Mouse (Mus musculus): ENCODE results near the gene Vsx2.
"Not testable (repeated sequence)": the region's sequence is repeated elsewhere in the genome, so short reads cannot be mapped to it uniquely, and the experiment has no call there.

The Vsx2 gene

DNA sequence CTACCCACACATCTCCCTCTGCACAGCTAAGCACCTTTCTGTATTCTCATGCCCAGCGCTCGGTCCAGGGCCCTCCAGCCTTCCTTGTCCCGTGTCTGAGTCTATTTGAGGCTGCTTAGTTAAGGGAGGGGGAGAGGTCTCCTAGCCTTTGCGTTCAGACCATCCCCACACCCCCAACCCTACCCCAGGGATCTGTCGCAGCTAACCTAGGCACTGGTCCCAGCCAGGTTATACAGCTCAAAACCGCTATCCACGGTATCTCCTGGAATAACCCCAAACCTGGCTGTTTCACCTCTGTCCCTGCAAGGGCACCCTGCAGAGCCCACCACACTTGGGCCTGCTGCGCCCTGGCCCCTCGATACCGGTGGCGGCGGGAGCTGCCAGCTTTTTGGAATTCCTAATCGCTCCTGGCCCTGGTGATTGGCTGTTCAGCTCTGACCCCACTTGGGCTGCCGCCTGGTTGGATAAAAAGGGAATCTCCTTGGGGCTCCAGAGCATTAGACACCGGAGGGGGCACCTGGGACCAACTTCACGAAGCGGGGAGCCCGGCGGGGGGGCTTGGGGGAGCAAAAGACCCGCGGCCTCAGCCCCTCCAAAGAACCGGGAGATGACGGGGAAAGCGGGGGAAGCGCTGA, at the start of gene Vsx2:
Gene Vsx2 (plus strand): TSS at position 427 of the 635 bp plus-strand sequence.
- no peak for DNase-seq (ENCODE audit: low spot score in 2 of 2)

DNA sequence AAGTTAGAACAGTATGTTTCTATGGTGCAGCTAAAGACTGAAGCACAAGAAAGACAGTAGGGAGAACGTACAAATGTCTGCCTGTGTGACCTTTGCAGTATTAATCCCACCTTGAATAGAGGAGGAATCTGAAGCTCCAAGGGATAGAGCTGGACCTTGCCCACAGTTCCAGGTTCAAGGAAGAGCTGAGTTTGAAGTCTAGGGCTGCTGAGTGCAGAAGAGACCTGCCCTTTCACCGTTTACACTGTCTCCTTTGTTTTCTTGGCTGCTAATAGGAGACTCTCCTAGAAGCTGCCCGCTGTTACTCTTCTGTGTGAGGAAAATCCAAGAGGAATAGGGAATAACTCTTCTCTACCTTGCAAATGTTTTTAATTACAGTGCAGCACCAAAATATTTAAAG, 45.8 kb upstream of the Vsx2 start:
- no peak for DNase-seq (ENCODE audit: low spot score in 2 of 2)

DNA sequence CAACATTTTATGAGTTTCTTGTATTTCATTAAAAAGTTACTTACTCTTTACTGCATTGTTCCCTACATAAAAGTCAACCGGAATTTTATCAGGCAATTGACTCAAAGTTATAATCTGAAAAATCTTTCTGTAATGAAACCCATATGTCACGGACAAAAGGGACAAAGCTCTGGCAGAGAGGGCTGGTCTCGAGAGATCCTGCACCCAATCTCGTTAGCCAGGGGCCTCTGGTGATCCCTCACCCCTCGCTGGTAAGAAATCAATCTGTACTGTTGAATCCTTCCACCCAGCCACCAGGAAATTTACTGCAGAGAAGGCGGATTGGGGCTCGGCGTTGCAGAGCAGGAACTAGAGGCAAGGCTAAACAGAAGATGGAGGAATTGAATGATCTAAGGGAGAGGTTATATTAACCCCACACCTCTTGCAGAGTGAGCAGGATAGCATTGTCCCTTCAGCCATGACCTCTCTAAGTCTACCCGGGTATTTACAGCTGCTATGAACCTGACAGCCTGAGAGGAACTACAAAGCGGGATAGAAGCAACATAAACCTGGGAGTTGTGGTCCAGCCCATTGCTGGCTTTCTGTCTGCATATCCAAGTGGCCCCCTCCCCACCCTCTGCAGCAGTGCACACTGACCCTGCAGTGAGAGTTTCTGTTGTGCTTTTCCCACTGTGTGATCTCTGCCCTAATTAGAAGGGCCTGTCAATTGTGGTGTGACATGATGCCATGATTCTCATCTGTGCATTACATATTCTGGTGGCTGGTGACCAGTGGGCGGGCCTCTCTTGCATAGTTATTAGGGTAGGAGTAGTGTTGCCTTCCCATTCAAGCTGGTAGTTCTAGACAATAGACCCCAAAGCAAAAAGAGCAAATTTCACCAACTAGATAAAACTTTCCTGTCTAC, 45.2 kb upstream of the Vsx2 start:
- no peak for DNase-seq (ENCODE audit: low spot score in 2 of 2)

DNA sequence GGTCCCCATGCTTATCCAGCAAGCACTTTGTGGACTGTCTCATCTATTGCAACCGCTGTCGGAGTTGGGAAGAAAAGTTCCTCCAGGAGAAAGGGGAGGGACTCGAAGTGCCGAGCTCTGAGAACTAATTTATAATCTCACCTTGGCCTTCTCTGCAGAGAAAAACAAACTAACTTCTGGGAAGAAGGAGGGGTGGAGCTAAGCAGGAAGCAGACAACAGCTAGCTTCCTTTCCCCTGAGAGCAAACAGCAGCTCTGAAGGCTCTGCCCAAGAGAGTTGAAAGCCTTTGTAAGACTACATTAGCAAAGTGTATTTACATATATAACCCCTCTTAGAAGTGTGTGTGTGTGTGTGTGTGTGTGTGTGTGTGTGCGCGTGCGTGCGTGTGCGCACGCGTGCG, 44.1 kb upstream of the Vsx2 start:
- DNase-seq (ENCODE audit: low spot score in 2 of 2): no peak

DNA sequence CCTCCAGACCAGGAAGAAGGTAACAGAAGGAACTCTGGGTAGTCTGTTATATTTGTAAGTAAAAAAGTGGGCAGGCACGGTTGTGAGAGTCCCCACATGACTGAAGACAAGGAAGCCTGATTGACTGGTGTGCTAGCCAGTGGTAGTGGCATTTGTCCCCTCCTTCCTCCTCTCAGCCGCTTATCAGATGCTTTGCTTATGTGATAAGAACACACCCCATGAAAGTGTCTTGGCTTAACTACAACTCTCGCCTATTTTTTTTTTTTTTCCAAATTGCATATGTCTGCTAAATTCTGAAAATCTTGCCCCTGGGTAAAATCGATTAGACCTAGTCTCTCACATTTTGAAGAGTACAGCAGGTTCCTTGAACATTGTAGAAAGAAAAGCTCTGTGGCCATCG, 39.1 kb upstream of the Vsx2 start:
- DNase-seq (ENCODE audit: low spot score in 2 of 2): no peak

DNA sequence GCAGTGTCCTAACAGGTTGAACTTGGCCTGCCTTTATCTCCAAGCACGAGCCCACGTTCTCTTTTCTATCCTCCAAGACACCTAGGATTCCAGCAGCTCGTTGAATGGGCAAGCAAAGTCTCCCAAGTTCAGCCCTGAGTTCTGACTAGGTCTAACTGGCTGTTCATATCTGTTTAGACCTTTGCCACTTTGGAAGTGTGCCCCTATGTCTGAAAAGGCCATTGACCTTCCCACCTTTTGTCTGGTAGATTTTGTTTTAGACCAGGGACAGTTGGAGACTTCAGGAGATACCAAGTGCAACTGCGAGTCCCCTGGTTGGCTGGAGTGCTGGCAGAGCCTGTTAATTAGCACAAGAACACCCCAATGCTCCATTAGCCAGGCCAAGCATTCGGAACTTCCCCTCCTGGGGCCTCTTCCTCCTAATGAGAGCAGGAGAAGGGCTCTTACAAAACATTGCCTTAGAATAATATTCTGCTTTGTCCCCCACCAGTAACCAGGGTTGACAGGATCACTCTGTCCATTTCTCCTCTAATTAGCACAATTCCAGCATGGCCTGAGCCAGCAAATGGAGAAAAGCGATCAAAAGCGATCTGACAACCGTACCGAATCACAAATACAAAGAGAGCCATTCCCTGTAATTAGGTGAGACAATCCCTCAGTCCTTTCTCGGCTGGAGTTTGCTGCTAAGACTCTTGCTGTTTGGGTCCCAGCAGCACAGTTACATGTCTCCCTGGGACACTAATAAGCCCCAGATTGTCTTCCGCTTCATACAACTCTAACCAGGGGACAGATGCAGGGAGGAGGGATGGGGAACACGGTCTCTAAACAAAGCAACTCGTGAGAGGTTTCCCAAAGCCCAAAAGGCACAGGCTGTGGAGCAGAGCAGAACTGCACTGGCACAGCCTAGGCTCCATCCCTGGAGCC, 37.4 kb upstream of the Vsx2 start:
- DNase-seq (ENCODE audit: low spot score in 2 of 2): peak in 1 of 2 experiments; percentile 18

DNA sequence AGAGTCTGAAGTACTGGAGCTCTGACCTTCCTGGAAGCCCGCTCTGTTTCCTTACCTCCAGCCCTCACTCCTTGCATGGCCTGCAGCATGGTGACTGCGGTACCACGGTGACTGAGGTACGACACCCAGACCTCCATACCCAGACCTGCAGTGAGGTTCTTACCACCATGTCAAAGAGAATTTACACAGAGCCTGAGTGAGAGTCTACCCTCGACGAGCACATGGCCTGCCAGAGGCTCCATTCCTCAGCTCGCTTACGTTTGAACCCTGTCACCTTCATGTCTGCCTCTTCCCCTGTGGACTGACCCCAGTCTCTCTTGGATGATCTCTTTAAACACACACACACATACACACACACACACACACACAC, 36.7 kb upstream of the Vsx2 start:
- no peak for DNase-seq (ENCODE audit: low spot score in 2 of 2)

DNA sequence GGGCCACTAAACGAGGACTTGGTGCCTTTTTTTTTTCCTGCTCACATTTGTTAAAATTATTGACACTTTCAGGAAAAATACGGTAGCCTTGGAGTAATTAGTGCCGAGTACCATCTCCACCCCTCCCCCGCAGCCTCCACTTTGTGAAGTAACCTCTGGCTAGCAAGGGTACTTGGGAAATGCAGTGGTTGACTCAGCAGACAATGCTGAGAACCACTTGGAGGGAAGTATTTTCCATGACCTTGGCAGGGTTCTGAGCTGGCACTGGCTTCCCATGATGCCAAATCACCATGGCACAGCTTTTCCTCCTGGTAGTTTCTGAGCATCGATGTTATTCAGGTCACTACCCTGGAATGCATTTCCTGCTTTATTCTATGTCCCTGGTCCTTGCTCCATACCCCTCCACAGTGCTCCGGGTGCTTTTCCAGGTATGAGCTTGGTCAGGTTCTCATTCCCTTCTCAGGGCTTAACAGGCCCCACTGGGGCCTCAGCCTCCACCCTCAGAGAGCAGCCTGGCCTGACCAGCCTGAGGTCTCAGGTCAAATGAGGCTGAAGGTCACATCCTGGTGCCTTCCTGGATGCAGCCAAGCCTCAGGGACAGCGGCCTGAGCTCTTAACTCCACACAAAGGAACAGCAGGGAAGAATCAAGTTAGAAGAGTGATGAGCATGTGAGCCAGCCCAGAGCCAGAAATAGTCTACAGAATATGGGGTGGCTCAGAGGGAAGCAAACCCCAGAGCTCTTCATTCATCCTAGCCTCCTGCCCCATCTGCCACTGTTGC, 35.7 kb upstream of the Vsx2 start:
- no peak for DNase-seq (ENCODE audit: low spot score in 2 of 2)

DNA sequence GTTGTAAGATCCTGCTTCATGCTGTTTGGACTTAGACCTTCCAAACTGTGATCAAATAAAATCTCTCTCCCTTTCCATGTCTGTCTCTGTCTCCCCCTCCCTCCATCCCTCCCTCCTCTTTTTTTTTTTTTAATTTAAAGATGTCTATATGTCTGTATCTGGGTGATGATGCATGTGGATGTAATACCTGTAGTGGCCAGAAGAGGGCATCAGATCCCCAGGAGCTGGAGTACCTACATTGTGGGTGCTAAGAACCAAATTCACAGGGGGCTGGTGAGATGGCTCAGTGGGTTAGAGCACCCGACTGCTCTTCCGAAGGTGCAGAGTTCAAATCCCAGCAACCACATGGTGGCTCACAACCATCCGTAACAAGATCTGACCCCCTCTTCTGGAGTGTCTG, 30.0 kb upstream of the Vsx2 start:
- not testable (repeated sequence) for DNase-seq (ENCODE audit: low spot score in 2 of 2)

DNA sequence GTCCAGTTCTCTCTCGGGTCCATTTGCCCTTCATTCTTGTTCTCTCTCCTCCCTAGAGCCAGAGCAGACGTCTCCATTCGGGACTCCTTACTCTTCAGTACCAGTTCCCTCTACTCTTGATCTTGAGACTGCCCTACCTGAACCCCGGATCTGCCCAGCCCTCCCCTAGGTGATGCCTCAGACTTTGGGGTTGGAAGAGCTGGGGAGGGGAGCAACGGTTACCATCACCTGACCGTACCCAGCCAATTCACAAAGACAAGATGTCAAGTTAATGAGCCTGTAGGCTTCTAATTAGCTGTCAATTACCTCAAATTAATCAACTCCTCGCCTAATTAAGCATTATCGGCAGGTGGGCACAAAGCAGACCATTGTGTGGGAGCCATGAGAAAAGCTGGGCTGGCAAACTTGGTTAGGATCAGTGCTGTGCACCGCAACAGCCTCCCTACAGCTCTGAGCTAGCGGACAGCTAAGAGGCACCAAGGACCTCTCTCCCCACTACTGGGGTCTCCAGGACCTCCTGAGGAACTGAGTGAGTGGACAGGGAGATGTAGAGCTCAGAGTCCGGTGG, 28.1 kb upstream of the Vsx2 start:
- DNase-seq (ENCODE audit: low spot score in 2 of 2): no peak

DNA sequence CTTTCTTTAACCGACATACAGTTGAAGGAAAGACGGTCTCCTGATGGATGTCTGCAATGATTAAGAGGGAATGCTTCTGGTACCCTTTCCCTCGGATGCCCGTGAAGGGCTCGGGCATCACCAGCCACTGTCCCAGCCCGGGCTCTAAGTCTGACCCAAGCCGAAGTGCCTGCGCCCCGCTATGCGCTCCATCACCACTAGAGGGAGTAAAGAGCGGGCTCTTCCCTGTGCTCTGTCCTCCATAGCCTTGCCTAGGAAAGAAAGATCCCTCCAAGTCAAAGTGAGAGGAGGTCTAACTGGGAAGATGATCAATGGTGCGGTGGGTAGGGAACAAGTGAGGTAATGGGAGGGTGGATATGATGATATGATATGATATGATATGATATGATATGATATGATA, 23.5 kb upstream of the Vsx2 start:
- peak; percentile 48 to 62 for DNase-seq (ENCODE audit: low spot score in 2 of 2)

DNA sequence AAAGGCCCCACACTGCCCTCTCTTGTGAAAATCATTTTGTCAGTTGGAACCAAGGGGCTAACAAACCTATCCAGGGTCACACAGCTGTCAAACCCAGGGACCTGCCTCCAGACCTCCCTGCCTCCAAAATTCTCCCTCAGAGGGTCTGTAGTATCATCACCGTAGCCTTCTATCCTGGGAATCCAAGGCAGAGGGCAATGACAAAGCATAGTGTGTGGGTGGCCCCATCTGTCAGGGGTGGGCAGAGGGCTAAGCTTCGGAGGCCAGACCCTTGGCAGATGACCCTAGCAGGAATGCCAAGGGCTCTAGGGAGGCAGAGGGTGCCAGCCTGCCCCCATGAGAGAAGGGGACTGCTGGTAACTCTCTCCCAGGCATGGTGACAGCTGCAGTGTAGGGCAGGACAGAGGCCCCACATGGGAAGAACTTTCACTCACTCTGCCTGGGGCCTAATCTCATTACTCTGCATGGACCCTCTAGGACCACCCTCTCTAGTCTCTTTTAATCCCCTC, 22.9 kb upstream of the Vsx2 start:
- DNase-seq (ENCODE audit: low spot score in 2 of 2): no peak

DNA sequence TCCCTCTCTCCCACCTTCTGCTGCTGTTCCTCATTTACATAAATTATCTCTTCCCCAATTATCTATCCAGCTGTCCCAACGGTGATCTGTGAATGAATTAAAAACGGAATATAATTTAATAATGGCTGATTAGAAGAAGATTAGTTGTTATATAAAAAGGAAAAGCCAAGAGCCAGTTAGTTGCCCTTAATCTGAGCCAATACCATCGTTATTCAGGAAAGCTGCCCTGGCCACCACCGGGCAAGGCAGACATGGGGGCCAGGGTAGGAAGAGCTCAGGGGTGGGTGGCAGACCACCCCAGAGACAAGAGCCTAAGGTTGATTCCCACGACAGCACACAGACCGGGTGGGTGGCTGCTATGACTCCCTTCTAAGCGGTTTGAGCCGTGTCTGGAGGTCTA, 21.3 kb upstream of the Vsx2 start:
- DNase-seq (ENCODE audit: low spot score in 2 of 2): no peak

DNA sequence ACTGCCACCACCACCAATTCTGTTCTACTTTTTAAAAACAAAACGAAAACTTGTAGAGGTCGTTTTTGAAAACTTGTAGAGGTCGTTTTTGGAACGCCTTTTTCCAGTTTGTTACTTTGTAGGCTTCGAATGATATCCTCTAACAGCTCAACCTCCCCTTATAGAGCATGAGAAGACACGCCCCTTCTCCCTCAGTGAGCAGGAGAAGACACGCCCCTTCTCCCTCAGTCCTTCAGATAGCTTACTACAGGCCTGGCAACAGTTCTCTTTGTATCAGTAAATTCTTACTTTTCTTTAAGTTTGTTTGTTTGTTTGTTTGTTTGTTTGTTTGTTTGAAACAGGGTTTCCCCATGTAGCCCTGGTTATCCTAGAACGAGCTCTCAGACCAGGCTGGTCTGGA, 14.3 kb upstream of the Vsx2 start:
- DNase-seq (ENCODE audit: low spot score in 2 of 2): no peak

DNA sequence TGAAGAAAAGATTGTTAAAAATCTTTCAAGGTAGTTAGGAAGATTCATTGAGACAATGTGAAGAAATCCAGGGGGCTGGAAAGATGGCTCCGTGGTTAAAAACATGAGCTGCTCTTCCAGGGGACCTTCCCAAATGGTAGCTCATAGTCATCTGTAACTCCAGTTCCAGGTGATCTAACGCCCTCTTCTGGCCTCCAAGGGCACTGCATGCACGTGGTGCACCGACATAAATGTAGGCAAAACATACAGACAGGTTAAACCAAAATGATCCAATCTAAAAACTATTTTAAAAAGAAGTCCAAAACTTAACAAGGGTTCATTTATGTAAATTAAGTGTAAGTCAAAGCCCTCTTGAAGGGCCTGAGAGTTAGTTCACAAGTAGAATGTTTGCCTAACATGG, 7.0 kb upstream of the Vsx2 start:
- no peak for DNase-seq (ENCODE audit: low spot score in 2 of 2)

DNA sequence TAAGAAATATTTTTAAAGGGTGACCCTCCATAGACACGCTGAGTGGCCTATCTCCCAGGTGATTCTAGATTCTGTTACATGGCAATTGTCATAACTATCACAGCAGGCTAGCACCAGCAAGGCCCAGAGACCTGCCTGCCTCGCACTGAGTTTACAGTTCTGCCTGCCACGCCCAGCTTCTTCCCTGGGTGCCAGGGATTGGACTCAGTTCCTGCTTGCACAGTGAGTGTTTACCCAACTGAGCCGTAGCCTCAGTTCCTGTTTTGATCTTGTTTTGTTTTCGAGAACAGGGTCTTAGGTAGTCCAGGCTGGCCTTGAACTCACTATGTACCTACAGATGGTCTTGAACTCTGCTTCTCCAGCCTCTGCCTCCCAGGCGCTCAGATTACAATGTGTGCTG, 2.0 kb upstream of the Vsx2 start:
- DNase-seq (ENCODE audit: low spot score in 2 of 2): no peak

DNA sequence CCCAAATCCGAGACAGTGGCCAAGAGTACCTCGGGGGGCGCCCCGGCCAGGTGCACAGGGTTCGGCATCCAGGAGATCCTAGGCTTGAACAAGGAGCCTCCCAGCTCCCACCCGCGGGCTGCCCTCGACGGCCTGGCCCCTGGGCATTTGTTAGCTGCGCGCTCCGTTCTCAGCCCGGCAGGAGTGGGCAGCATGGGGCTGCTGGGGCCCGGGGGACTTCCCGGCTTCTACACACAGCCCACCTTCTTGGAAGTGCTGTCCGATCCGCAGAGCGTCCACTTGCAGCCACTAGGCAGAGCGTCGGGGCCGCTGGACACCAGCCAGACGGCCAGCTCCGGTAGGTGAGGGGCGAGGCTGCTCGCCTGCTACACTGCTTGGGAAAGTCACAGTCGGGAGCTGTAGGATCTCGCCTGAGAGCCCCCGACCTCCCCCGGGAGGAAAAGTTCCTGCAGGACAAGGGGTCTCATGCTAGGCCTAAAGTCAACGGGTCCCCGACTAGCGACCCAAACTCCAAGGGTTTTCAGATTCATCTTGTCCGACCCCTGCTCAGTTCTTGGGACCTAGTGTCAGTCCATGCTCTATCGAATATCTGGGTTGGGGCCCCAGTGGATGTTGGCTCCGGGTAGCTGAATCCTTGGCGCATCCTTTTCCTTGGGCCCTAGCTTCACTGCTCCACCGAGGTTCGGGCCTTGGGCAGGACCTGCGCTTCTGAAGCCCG, 573 bp downstream of the Vsx2 start:
- DNase-seq (ENCODE audit: low spot score in 2 of 2): no peak

DNA sequence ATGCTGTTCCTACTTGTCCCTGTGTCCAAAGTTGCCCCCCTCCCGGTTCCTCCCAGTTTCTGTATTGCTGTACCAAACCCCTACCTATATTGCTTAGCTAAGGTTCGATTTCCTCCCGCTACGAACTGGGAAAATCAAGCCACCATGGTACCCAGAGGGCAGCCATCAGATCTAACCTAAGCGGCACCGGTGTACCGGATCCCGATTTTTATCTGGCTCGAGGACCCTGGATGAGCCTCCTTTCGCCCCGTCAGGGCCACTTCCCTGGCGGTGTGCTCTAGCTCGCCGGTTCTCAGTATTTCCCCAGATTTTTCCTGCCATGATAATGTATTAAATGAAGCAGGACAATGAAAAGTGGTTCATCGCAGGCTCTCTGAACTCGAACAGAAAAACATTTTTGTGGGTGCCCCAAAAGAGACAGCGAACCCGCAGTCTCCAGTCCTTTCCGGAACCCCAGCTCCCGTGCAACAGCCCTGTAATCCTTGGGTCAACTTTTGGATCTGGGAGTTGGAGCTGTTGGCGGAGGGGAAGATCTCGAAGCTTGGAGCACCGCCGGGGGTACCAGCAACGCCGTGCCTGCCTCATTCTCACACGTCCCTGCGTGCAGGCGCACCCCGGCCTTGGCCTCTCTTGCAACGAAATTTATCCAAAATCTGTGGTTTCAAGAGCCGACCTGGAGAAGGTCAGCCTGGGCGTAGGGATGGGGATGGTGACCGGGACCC, 1.3 kb downstream of the Vsx2 start:
- no peak for DNase-seq (ENCODE audit: low spot score in 2 of 2)

DNA sequence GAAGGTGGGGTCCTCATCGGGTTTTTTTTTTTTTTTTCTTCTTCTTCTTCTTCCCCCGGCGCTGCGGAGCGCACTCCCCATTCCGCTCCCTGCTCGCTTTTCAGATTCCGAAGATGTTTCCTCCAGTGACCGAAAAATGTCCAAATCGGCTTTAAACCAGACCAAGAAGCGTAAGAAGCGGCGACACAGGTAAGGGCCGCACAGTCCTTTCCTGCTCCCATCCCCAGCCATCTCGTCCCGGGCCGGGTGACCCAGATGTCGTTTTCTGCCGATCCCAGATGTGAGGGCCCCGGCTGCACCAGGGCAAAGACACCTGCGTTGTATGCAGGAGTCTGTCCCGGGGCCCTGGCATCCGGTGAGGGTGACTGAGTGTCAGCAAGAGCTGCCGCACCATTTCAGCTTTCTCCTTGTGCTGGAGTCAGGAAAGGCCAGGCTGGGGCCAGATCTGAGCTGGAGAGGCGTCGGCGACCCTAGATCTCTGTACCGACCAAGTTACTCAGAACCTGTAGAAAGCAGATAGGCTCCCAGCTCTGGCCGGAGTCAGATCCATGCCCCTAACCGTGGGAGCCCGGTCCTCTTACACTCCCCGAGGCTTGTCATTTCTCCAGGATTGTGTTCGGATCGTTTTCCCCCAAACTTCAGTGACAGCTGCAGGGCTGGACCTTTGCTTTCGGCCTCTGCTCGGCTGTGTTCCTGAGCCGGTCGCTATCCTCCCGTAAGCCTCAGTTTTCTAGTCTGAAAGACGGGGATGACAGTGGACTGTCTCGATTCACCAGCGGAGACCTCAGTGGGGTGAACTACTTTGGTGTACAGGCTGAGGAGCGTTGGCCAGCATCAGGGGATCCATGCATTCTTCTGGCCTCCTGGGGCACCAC, 2.1 kb downstream of the Vsx2 start:
- peak in 1 of 2 experiments; percentile 10 for DNase-seq (ENCODE audit: low spot score in 2 of 2)
